Mouse (Mus musculus) left cerebral cortex, postnatal 10 days (tissue): ENCODE measurements around the gene 5031410I06Rik. TPM values are rescaled to one million over a fixed set of nuclear protein-coding genes. Genes with fewer than 3 reads are reported as not detected.
"Not testable (repeated sequence)": the region's sequence is repeated elsewhere in the genome, so short reads cannot be mapped to it uniquely, and the experiment has no call there.

Experiments used
- DNase-seq, 2 experiments: peaks; one replicate each; pipeline ENCODE4 v3.0.0; 2021 to 2022; ENCODE audit warnings: low spot score in 2 of 2, mixed read lengths in 1 of 2; ENCODE audit errors: extremely low spot score in 1 of 2
- intact Hi-C: fragments of 180-260 bp; cut with DNase I; formaldehyde crosslinking; loops from one replicate; pipeline ENCODE4 v1.15.1; 2025
- total RNA-seq, 2 experiments: library from RNA; stranded (reverse); gene quantifications; 2 replicates each; pipeline ENCODE4 v1.2.3; 2021

The 5031410I06Rik gene
- total RNA-seq = not detected

DNA sequence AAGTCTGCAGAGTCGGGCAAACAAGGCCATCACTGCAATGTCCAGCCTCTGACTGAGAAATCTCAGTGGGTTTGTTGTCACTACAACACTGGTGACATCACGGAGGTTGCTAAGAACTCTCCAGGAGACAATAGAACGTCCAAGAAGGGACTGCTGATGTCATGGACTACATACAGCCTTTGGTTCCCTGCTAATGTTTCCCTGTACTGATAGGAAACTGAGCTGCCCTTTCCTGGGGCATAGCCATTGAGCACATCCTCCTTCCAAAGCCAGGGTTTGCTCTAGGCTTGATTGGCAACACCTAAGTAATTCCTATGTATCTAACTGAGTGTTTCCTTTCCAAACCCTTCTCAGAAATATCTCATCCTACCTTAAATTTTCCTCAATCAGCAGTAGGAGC lies at the start of gene 5031410I06Rik:
Gene 5031410I06Rik, minus strand, starts transcription at position 101 of the 400 bp plus-strand sequence.
- intact Hi-C loops, DNase-seq: not testable (repeated sequence)

GRCm38 (mm10) chr5:26142891-26143290 lies 37.7 kb upstream of the 5031410I06Rik start:
- intact Hi-C loops = no loop called here
- no peak for DNase-seq

- DNase-seq, intact Hi-C loops: not testable (repeated sequence)
Measured at GRCm38 (mm10) chr5:26121321-26121720, 16.2 kb upstream of the 5031410I06Rik start, which contains the start of gene Gm10220. Gm10220 (minus strand) TSS chr5:26121421.

- DNase-seq, intact Hi-C loops: not testable (repeated sequence)
Measured at GRCm38 (mm10) chr5:26089191-26089590, 16.0 kb downstream of the 5031410I06Rik start, which contains the start of gene Gm10471. Gm10471 (minus strand) TSS chr5:26089291.

GRCm38 (mm10) chr5:26079023-26079422 lies 26.1 kb downstream of the 5031410I06Rik start:
- intact Hi-C loops, DNase-seq: not testable (repeated sequence)

- peak in 1 of 2 experiments; percentile 14 for DNase-seq
- intact Hi-C loops = no loop called here
Measured at GRCm38 (mm10) chr5:26070716-26071115, 34.4 kb downstream of the 5031410I06Rik start.

GRCm38 (mm10) chr5:26058481-26058880 lies 46.7 kb downstream of the 5031410I06Rik start, which contains the start of gene Gm7347:
Gm7347 (minus strand) TSS chr5:26058581.
- intact Hi-C loops, DNase-seq: not testable (repeated sequence)

Other genes with a start within 250 kb of the 5031410I06Rik start
- gene Gm21663, start 163.0 kb downstream of the 5031410I06Rik start, total RNA-seq = not detected
- gene Gm21671, start 150.9 kb downstream of the 5031410I06Rik start, total RNA-seq = not detected
- not detected for gene Gm21680, start 132.7 kb downstream of the 5031410I06Rik start, total RNA-seq
- not detected for gene Gm21698, start 116.7 kb downstream of the 5031410I06Rik start, total RNA-seq
- not detected for gene Gm1979, start 100.6 kb downstream of the 5031410I06Rik start, total RNA-seq
- not detected for gene Gm5862, start 82.4 kb downstream of the 5031410I06Rik start, total RNA-seq
- not detected for gene Speer4a, start 65.8 kb downstream of the 5031410I06Rik start, total RNA-seq
- not detected for gene Gm7347, start 46.8 kb downstream of the 5031410I06Rik start, total RNA-seq
- gene Gm10471, start 16.1 kb downstream of the 5031410I06Rik start, total RNA-seq = not detected
- not detected for gene Gm10220, start 16.1 kb upstream of the 5031410I06Rik start, total RNA-seq
- gene Gm7361, start 152.3 kb upstream of the 5031410I06Rik start, total RNA-seq = under 1 TPM in 1 of 2 experiments, not detected in 1; 0.34 TPM